Mouse (Mus musculus) adrenal gland, postnatal 10 days (tissue): ENCODE measurements at regions not wholly inside any gene's neighbourhood (a gene's known extent, or its start where the extent isn't known, plus 50 kb on each side); places are given as distances from the start of the nearest gene placed in this dataset.

ENCODE experiments used
- DNase-seq: peaks from one replicate; pipeline ENCODE4 v3.0.0; 2021; ENCODE audit warnings: mixed read lengths

GRCm38 (mm10) chr2:92544364-92545151, 54.9 kb upstream of the Chst1 start:
- peak; percentile 28 for DNase-seq

GRCm38 (mm10) chr2:92540841-92541240, 58.7 kb upstream of the Chst1 start:
- no peak for DNase-seq

- no peak for DNase-seq
These were observed 67.5 kb upstream of the Chst1 start for GRCm38 (mm10) chr2:92531996-92532395.

GRCm38 (mm10) chr2:92530677-92531076, 68.8 kb upstream of the Chst1 start:
- no peak for DNase-seq

GRCm38 (mm10) chr2:92529670-92530322, 69.5 kb upstream of the Slc35c1 start:
- no peak for DNase-seq

GRCm38 (mm10) chr2:92529071-92529641, 68.8 kb upstream of the Slc35c1 start:
- DNase-seq, result peak; percentile 85

GRCm38 (mm10) chr2:92528119-92528830, 67.9 kb upstream of the Slc35c1 start:
- DNase-seq, result no peak

GRCm38 (mm10) chr2:92526676-92527395, 66.5 kb upstream of the Slc35c1 start:
- DNase-seq, result no peak

- DNase-seq, result no peak
These were observed 65.3 kb upstream of the Slc35c1 start for GRCm38 (mm10) chr2:92525628-92526027.

GRCm38 (mm10) chr2:92525062-92525623, 64.8 kb upstream of the Slc35c1 start:
- DNase-seq, result no peak

GRCm38 (mm10) chr2:92524346-92524905, 64.1 kb upstream of the Slc35c1 start:
- peak; percentile 35 for DNase-seq

- DNase-seq, result peak; percentile 48
These were observed 63.1 kb upstream of the Slc35c1 start for GRCm38 (mm10) chr2:92523321-92523895.

GRCm38 (mm10) chr2:92521527-92521926, 61.2 kb upstream of the Slc35c1 start:
- no peak for DNase-seq

GRCm38 (mm10) chr2:92519396-92519795, 59.1 kb upstream of the Slc35c1 start:
- no peak for DNase-seq

- DNase-seq, result peak; percentile 43
These were observed 58.6 kb upstream of the Slc35c1 start for GRCm38 (mm10) chr2:92518891-92519290.

- DNase-seq, result no peak
These were observed 54.6 kb upstream of the Slc35c1 start for GRCm38 (mm10) chr2:92514961-92515360.

- DNase-seq, result no peak
These were observed 51.7 kb upstream of the Slc35c1 start for GRCm38 (mm10) chr2:92511771-92512744.
